Mouse (Mus musculus) embryonic facial prominence, embryonic 11.5 days (tissue): ENCODE measurements around the gene Sspn. TPM values are rescaled to one million over a fixed set of nuclear protein-coding genes. Genes with fewer than 3 reads are reported as not detected.

Experiments used
- ATAC-seq: fragments of 200-750 bp; cut with Nextera tagmentation; replicated peaks from 2 replicates; pipeline ENCODE4 v1.8.0; 2017; ENCODE audit warnings: low read depth; ENCODE audit not compliant: insufficient number of reproducible peaks, low FRiP score, low TSS enrichment
- DNase-seq: peaks from one replicate; pipeline ENCODE4 v3.0.0-alpha.2; 2015; ENCODE audit warnings: low spot score
- H3K27ac ChIP-seq: fragments of 300-500 bp; sonication (generic); replicated peaks from 2 replicates; pipeline ENCODE4 v1.5.1; 2014; ENCODE audit warnings: mild to moderate bottlenecking, low read depth, low read length, control low read depth
- H3K27me3 ChIP-seq: fragments of 300-500 bp; sonication (generic); 2 replicates; pipeline ENCODE4 v1.6.1; 2014; ENCODE audit warnings: mild to moderate bottlenecking, low read length, moderate library complexity, mixed read lengths; ENCODE audit not compliant: control insufficient read depth, insufficient read depth
- H3K36me3 ChIP-seq: fragments of 300-500 bp; sonication (generic); replicated peaks from 2 replicates; pipeline ENCODE4 v1.6.1; 2014; ENCODE audit warnings: low read depth, mild to moderate bottlenecking, low read length, moderate library complexity, mixed read lengths; ENCODE audit not compliant: control insufficient read depth, insufficient read depth
- H3K4me1 ChIP-seq: fragments of 300-500 bp; sonication (generic); 2 replicates; pipeline ENCODE4 v1.6.1; 2014; ENCODE audit warnings: low read length, mixed read lengths; ENCODE audit not compliant: control insufficient read depth, insufficient read depth
- H3K4me2 ChIP-seq: fragments of 300-500 bp; sonication (generic); 2 replicates; pipeline ENCODE4 v1.6.1; 2014; ENCODE audit warnings: low read depth, mild to moderate bottlenecking, control low read depth, low read length, moderate library complexity
- H3K4me3 ChIP-seq: fragments of 300-500 bp; sonication (generic); 2 replicates; pipeline ENCODE4 v1.5.1; 2014; ENCODE audit warnings: low read depth, low read length, control low read depth
- H3K9ac ChIP-seq: fragments of 300-500 bp; sonication (generic); replicated peaks from 2 replicates; pipeline ENCODE4 v1.6.1; 2014; ENCODE audit warnings: mild to moderate bottlenecking, control low read depth, low read length
- H3K9me3 ChIP-seq: fragments of 300-500 bp; sonication (generic); replicated peaks from 2 replicates; pipeline ENCODE4 v1.6.1; 2016; ENCODE audit warnings: mild to moderate bottlenecking, low read length, inconsistent platforms, mixed read lengths; ENCODE audit not compliant: control insufficient read depth
- WGBS: fragments of 180-500 bp; shearing (Covaris S2); extraction: QIAGEN DNeasy Blood & Tissue Kit; methylation state at CpG from one replicate; pipeline ENCODE4 v1.1.7; 2014; 5-methylcytosine and 5-hydroxymethylcytosine counted together
- polyA plus RNA-seq: library from polyadenylated mRNA; unstranded; fragments of >200 nt; fragmentation: Nextera tagmentation; extraction: Ambion mirVana; gene quantifications from 2 replicates; pipeline ENCODE4 v1.2.1, GENCODE M21; 2014

The Sspn gene
- polyA plus RNA-seq, 1 experiment from 2014 or later, result 4.1 TPM

DNA sequence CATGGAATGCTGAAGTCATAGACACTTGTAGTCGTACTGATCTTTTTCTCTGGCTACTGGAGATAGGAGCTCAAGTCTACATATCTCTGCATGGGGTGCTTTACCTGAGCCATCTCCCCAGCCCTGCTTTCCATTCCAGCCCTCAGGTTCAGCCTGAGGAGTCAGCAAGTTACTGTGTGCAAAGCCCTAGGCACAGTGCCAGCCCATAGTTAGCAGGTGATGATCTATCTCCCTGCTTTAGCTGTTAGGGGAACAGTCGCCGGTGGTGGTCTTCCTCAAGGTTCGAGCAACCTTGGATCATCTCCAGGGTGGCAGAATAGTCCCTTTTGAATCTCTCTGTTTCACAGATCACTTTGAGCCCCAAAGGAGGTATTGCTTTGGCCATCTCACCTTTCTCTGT is 5.1 kb downstream of the Sspn start:
- Histone ChIP-seq H3K36me3 (no peaks in the 10 kb centered on the region), H3K9ac (no peak overlapping the region), H3K4me2 (no peak overlapping the region), H3K27ac (no peak overlapping the region), H3K4me3 (no peak overlapping the region), H3K9me3 (no peaks in the 10 kb centered on the region), H3K27me3 (no peaks in the 10 kb centered on the region), H3K4me1 (no peaks in the 10 kb centered on the region; the same call in 1 of the 2 replicates)
- DNase-seq (no peak), ATAC-seq (no peak)
- 90% methylated on average over 4 of the region's 4 CpGs for WGBS

GRCm38 (mm10) chr6:145940852-145941251 is 9.4 kb downstream of the Sspn start:
- 73% methylated on average over 6 of the region's 6 CpGs for WGBS
- no peaks in the 10 kb centered on the region for H3K4me1 ChIP-seq

DNA sequence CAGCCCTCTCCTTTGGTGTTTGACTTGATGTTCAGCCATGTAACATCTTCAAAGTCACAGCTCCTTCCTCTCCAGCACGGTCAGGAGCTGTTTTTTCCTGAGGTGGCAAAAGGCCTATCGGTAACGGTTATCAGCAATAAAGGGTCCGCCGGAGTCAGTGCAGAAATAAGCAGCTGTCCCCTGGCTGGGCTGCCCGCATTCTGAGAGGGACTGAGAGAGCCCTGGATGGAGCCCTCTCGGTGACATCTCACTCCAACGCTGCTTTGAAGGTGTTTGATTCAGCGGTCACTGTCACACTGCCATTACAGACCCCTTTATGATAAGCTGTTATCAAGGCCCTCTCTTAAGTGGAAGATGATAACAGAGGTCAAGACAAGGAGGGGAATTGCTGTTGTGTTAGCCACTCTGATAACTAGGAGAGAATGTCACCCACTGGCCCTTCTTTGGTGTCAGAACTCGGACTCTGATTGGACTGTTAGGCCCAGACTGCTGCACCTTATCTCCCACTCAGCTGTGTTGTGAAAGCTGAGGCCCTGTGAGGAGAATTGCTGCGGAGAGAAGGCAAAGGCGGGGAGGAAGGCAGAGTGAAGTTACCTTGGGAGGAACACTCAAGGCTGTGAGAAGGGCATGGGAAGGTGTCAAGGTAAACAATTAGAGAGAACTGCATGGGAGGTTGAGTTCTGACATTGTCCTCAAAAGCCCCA is 11.0 kb downstream of the Sspn start:
- H3K4me3 ChIP-seq, result no peak overlapping the region
- H3K9me3 ChIP-seq, result no peaks in the 10 kb centered on the region
- ATAC-seq (no peak), DNase-seq (no peak)
- H3K4me2 ChIP-seq, result no peak overlapping the region
- no peaks in the 10 kb centered on the region for H3K27me3 ChIP-seq
- WGBS, result 84% methylated on average over 12 of the region's 12 CpGs
- H3K4me1 ChIP-seq, result no peaks in the 10 kb centered on the region
- H3K36me3 ChIP-seq, result no peaks in the 10 kb centered on the region
- H3K27ac ChIP-seq, result no peak overlapping the region
- no peak overlapping the region for H3K9ac ChIP-seq

More at GRCm38 (mm10) chr6:145940852-145941251, 9.4 kb downstream of the Sspn start:
- Histone ChIP-seq H3K4me3 (no peak overlapping the region), H3K9ac (no peak overlapping the region), H3K9me3 (no peaks in the 10 kb centered on the region), H3K27ac (no peak overlapping the region), H3K36me3 (no peaks in the 10 kb centered on the region), H3K4me2 (no peak overlapping the region), H3K27me3 (no peaks in the 10 kb centered on the region)
- DNase-seq (no peak), ATAC-seq (no peak)

GRCm38 (mm10) chr6:145943414-145943813 is 12.0 kb downstream of the Sspn start:
- Histone ChIP-seq H3K9ac (no peak overlapping the region), H3K4me3 (no peak overlapping the region), H3K9me3 (no peaks in the 10 kb centered on the region), H3K27me3 (no peaks in the 10 kb centered on the region), H3K4me2 (no peak overlapping the region), H3K36me3 (no peaks in the 10 kb centered on the region), H3K27ac (no peak overlapping the region), H3K4me1 (no peaks in the 10 kb centered on the region)
- WGBS, result 88% methylated on average over 3 of the region's 3 CpGs
- DNase-seq (no peak), ATAC-seq (no peak)

DNA sequence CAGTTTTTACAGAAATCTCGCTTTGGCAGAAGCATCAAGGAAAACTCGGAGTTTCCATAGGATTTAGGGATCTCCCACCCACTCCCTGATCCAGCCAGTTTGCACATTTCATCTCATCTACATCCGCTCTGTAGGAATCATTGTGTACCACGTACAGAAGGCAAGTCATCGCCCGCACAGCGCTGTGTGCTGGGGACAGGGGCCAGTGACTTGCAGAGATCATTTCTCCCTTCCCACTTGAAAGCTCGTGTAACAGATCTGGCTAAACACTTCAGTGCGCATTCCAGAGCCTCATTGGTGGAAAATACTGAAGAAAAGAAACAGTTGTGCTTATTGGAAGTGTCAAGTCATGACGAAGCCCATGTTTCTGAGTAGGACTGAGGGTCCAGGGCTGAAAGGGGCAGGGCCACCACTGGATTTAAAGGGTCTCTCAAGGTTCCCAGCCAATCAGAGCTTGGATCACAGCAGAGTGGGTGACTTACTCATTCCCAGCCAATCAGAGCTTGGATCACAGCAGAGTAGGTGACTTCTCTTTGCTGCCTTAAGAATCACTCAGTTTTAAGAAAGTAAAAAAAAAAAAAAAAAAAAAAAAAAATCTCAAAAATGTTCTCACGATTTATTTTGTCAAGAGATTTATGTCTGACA is 14.4 kb downstream of the Sspn start:
- WGBS, result 80% methylated on average over 11 of the region's 11 CpGs
- no peaks in the 10 kb centered on the region for H3K4me1 ChIP-seq

GRCm38 (mm10) chr6:145949049-145949448 is 17.6 kb downstream of the Sspn start:
- 49% methylated on average over 4 of the region's 4 CpGs for WGBS
- ATAC-seq, result no peak

More for the DNA sequence above, 14.4 kb downstream of the Sspn start:
- Histone ChIP-seq H3K4me3 (no peak overlapping the region), H3K27me3 (no peaks in the 10 kb centered on the region), H3K27ac (no peak overlapping the region), H3K4me2 (no peak overlapping the region), H3K9ac (no peak overlapping the region), H3K9me3 (no peaks in the 10 kb centered on the region), H3K36me3 (no peaks in the 10 kb centered on the region)
- no peak for ATAC-seq
- DNase-seq, result peak; percentile 39

GRCm38 (mm10) chr6:145950626-145951025 is 19.2 kb downstream of the Sspn start:
- Histone ChIP-seq H3K27me3 (no peaks in the 10 kb centered on the region), H3K4me2 (no peak overlapping the region), H3K9ac (no peak overlapping the region), H3K27ac (no peak overlapping the region), H3K4me3 (no peak overlapping the region), H3K4me1 (no peaks in the 10 kb centered on the region), H3K9me3 (no peaks in the 10 kb centered on the region), H3K36me3 (no peaks in the 10 kb centered on the region)
- 86% methylated on average over 5 of the region's 5 CpGs for WGBS
- ATAC-seq, result no peak
- DNase-seq, result no peak

More at GRCm38 (mm10) chr6:145949049-145949448, 17.6 kb downstream of the Sspn start:
- Histone ChIP-seq H3K9ac (no peak overlapping the region), H3K4me1 (no peaks in the 10 kb centered on the region), H3K4me3 (no peak overlapping the region), H3K27me3 (no peaks in the 10 kb centered on the region), H3K4me2 (no peak overlapping the region), H3K27ac (no peak overlapping the region), H3K9me3 (no peaks in the 10 kb centered on the region), H3K36me3 (no peaks in the 10 kb centered on the region)
- DNase-seq, result no peak

DNA sequence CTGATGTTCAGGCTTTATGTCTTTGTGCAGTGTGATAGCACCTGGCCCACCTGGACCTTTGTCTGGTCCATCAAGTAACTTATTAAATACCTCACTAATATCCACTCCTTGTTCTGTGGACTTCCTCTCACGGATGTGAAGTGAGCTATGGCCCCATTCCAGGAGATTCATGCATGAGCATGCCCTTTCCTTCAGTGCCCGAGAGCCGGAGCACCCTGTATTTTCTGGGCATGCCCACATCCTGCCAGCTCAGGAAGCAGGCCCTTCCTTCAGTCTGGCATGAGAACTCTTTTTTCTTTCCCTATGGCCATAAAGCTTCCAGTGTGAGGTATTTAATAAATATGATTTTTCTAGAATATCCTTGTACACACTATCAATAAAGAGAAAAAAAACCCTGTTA is 21.2 kb downstream of the Sspn start:
- H3K36me3 ChIP-seq, result no peaks in the 10 kb centered on the region
- no peaks in the 10 kb centered on the region for H3K27me3 ChIP-seq
- H3K4me2 ChIP-seq, result no peak overlapping the region
- DNase-seq, result no peak
- no peak for ATAC-seq
- H3K9ac ChIP-seq, result no peak overlapping the region
- H3K9me3 ChIP-seq, result no peaks in the 10 kb centered on the region
- no peak overlapping the region for H3K27ac ChIP-seq
- WGBS, result 80% methylated on average over 3 of the region's 3 CpGs
- no peaks in the 10 kb centered on the region for H3K4me1 ChIP-seq
- H3K4me3 ChIP-seq, result no peak overlapping the region
